Mouse (Mus musculus) lung, adult 2 months (tissue): Measurements from ENCODE around the gene Cby3.

Source experiments
- CTCF ChIP-seq: fragments of 200-500 bp; IDR thresholded peaks from 2 replicates; pipeline ENCODE4 v1.5.1; 2011; ENCODE audit warnings: mild to moderate bottlenecking, low read length, control low read depth; ENCODE audit not compliant: insufficient read depth
- POLR2A ChIP-seq: fragments of 200-500 bp; IDR thresholded peaks from 2 replicates; pipeline ENCODE4 v1.6.1; 2011; ENCODE audit warnings: low read depth, mild to moderate bottlenecking, control low read depth, low read length, borderline replicate concordance; ENCODE audit errors: extremely low read depth

- TF ChIP-seq POLR2A (no peak), CTCF (no peak)
Measured at GRCm38 (mm10) chr11:50374286-50375015, 20.2 kb downstream of the Cby3 start.
